Mouse (Mus musculus) brain, embryonic 18.5 days (tissue): ENCODE measurements at regions not wholly inside any gene's neighbourhood (a gene's known extent, or its start where the extent isn't known, plus 50 kb on each side); places are given as distances from the start of the nearest gene placed in this dataset.

Experiments used
- DNase-seq: peaks from one replicate; pipeline ENCODE4 v3.0.0-alpha.2; 2012; ENCODE audit warnings: low read depth, low spot score

- DNase-seq = no peak
These were observed 338.9 kb upstream of the Ptbp2 start for GRCm38 (mm10) chr3:120123155-120123554.

- no peak for DNase-seq
These were observed 299.1 kb upstream of the Ptbp2 start for GRCm38 (mm10) chr3:120083171-120083932.

GRCm38 (mm10) chr3:120073528-120073927, 289.3 kb upstream of the Ptbp2 start:
- DNase-seq = no peak

- no peak for DNase-seq
These were observed 281.4 kb upstream of the Ptbp2 start for GRCm38 (mm10) chr3:120065714-120066113.

GRCm38 (mm10) chr3:120064854-120065480, 280.7 kb upstream of the Ptbp2 start:
- no peak for DNase-seq

- no peak for DNase-seq
These were observed 278.0 kb upstream of the Ptbp2 start for GRCm38 (mm10) chr3:120062264-120062663.

GRCm38 (mm10) chr3:120059959-120060358, 275.7 kb upstream of the Ptbp2 start:
- no peak for DNase-seq

- DNase-seq = no peak
These were observed 271.2 kb upstream of the Ptbp2 start for GRCm38 (mm10) chr3:120055216-120056154.

GRCm38 (mm10) chr3:120047238-120047637, 263.0 kb upstream of the Ptbp2 start:
- DNase-seq = no peak

GRCm38 (mm10) chr3:120037526-120037925, 253.3 kb upstream of the Ptbp2 start:
- DNase-seq = no peak

GRCm38 (mm10) chr3:120019826-120020683, 235.8 kb upstream of the Ptbp2 start:
- no peak for DNase-seq

- DNase-seq = no peak
These were observed 231.1 kb upstream of the Ptbp2 start for GRCm38 (mm10) chr3:120015376-120015775.

GRCm38 (mm10) chr3:120011861-120012260, 227.6 kb upstream of the Ptbp2 start:
- DNase-seq = no peak

GRCm38 (mm10) chr3:120008110-120008509, 223.8 kb upstream of the Ptbp2 start:
- no peak for DNase-seq

- no peak for DNase-seq
These were observed 220.3 kb upstream of the Ptbp2 start for GRCm38 (mm10) chr3:120004588-120004987.

- DNase-seq = no peak
These were observed 216.0 kb upstream of the Ptbp2 start for GRCm38 (mm10) chr3:120000281-120000680.

- no peak for DNase-seq
These were observed 212.2 kb upstream of the Ptbp2 start for GRCm38 (mm10) chr3:119996258-119996988.

GRCm38 (mm10) chr3:119995781-119996180, 211.5 kb upstream of the Ptbp2 start:
- peak; percentile 50 for DNase-seq

- DNase-seq = no peak
These were observed 203.1 kb upstream of the Ptbp2 start for GRCm38 (mm10) chr3:119987245-119987852.

GRCm38 (mm10) chr3:119977349-119977748, 193.1 kb upstream of the Ptbp2 start:
- DNase-seq = no peak
